Mouse (Mus musculus) thymus, adult 2 months (tissue): ENCODE data around the gene Metap1d. TPM values are rescaled to one million over a fixed set of nuclear protein-coding genes. Genes with fewer than 3 reads are reported as not detected.

ENCODE experiments used
- DNase-seq: peaks from one replicate; pipeline ENCODE4 v3.0.0; 2021
- H3K27ac ChIP-seq: fragments of 200-500 bp; 2 replicates; pipeline ENCODE4 v1.5.1; 2012; ENCODE audit warnings: low read length, control low read depth; ENCODE audit not compliant: control insufficient read depth, insufficient read depth
- H3K27me3 ChIP-seq: fragments of 200-500 bp; 2 replicates; pipeline ENCODE4 v1.6.1; 2012; ENCODE audit warnings: mild to moderate bottlenecking, low read length, moderate library complexity, mixed read lengths; ENCODE audit not compliant: control insufficient read depth, insufficient read depth
- H3K36me3 ChIP-seq: fragments of 200-500 bp; 2 replicates; pipeline ENCODE4 v1.6.1; 2012; ENCODE audit warnings: mild to moderate bottlenecking, low read length, moderate library complexity; ENCODE audit not compliant: control insufficient read depth, insufficient read depth
- H3K4me1 ChIP-seq: fragments of 200-500 bp; replicated peaks from 2 replicates; pipeline ENCODE4 v1.6.1; 2012; ENCODE audit warnings: low read length; ENCODE audit not compliant: control insufficient read depth, insufficient read depth
- H3K4me3 ChIP-seq: fragments of 200-500 bp; 2 replicates; pipeline ENCODE4 v1.5.1; 2012; ENCODE audit warnings: mild to moderate bottlenecking, low read length, control low read depth, moderate library complexity; ENCODE audit not compliant: control insufficient read depth, insufficient read depth
- CTCF ChIP-seq: fragments of 200-500 bp; IDR thresholded peaks from 2 replicates; pipeline ENCODE4 v1.5.1; 2012; ENCODE audit warnings: mild to moderate bottlenecking, control low read depth, low read length, moderate library complexity, borderline replicate concordance; ENCODE audit not compliant: control insufficient read depth, poor library complexity, insufficient read depth; ENCODE audit errors: extremely low read depth
- POLR2A ChIP-seq: fragments of 200-500 bp; IDR thresholded peaks from 2 replicates; pipeline ENCODE4 v1.6.1; 2012; ENCODE audit warnings: mild to moderate bottlenecking, low read length, control low read depth, moderate library complexity; ENCODE audit not compliant: control insufficient read depth, poor library complexity, insufficient read depth; ENCODE audit errors: extremely low read depth
- WGBS: fragments of 180-500 bp; shearing (Covaris S2); methylation state at CpG from one replicate; pipeline ENCODE4 v1.1.7; 2018; 5-methylcytosine and 5-hydroxymethylcytosine counted together
- polyA plus RNA-seq: library from polyadenylated mRNA; depleted of rRNA; stranded (reverse); fragments of >200 nt; gene quantifications from 2 replicates; pipeline ENCODE4 v1.2.3, GENCODE M21; 2012

Gene Metap1d
- polyA plus RNA-seq, 1 experiment, result 25.5 TPM

DNA sequence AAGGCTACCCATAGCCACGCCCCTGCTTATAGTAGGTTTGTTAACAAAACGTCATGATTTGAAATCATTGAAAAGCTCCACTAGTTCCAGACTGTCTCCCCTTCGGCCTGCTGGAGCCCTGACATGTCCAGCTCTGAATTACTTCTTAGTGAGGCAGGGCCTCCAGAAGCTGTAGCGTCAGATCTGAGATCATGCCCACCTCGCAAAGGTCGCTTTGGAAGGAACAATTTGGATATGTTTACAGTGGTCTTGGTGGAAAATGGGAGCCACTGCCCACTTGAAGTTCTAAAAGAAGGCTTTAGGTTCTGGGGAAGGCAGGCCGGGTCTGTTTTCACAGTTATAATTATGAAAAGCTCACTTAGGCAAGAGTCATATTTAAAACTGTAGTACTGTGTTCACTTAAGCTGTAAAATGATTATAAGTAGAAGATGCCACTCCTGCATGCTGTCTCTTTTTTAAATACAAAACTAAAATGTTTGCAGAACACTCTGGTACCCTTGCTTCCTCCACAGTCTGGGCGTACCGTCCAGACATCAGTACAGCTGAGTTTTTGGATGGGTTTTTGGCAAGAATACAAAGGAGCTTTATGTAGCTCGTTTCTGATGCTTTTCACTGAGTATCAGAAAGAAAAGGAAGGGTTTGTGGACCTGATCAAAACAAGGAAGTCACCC, 30.1 kb downstream of the Metap1d start:
- H3K4me1 ChIP-seq, result no peaks in the 10 kb centered on the region
- 88% methylated on average over 10 of the region's 10 CpGs for WGBS

DNA sequence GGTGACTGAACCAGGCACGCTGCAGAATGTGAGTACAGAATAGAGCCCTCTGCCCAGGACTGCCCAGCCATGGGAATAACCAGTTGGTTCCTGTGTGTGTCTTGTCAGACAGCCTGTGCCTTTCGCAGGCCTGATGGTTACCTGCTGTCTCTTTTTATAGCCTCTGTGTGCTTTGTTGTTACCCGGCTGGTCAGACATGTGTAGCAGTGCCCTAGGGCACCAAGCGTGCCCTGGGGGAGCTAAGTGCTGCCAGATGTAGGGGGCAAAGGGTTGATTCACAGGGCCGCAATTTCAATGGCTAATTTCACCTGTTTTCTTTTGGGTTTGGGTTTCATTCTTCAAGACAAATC, 30.6 kb downstream of the Metap1d start:
- H3K4me3 ChIP-seq, result no peak overlapping the region
- no peaks in the 10 kb centered on the region for H3K4me1 ChIP-seq
- H3K27ac ChIP-seq, result no peak overlapping the region
- DNase-seq, result no peak
- 87% methylated on average over 5 of the region's 5 CpGs for WGBS
- no peaks in the 10 kb centered on the region for H3K36me3 ChIP-seq
- no peaks in the 10 kb centered on the region for H3K27me3 ChIP-seq
- TF ChIP-seq POLR2A, result no peak
- TF ChIP-seq CTCF, result no peak

More for the DNA sequence above, 30.1 kb downstream of the Metap1d start:
- no peak overlapping the region for H3K27ac ChIP-seq
- no peaks in the 10 kb centered on the region for H3K36me3 ChIP-seq
- no peak overlapping the region for H3K4me3 ChIP-seq
- no peak for TF ChIP-seq CTCF
- no peak for TF ChIP-seq POLR2A
- no peaks in the 10 kb centered on the region for H3K27me3 ChIP-seq
- no peak for DNase-seq

DNA sequence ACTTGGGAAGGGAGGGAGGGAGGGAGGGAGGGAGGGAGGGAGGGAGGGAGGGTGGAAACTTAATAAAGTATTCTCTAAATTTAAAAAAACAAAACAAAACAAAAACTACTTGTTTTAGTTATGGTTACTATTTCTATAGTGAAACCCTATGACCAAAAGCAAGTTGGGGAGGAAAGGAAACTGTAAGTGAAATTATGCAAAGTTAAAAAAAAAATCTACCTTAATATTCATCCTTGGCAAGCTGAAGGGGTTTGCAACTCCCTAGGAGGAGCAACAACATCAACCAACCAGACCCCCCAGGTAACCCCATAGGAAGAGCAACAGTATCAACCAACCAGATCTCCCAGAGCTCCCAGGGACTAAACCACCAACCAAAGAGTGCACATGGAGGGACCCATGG, 38.2 kb downstream of the Metap1d start:
- H3K27ac ChIP-seq, result no peak overlapping the region
- no peaks in the 10 kb centered on the region for H3K27me3 ChIP-seq
- no peak for DNase-seq
- H3K36me3 ChIP-seq, result no peaks in the 10 kb centered on the region
- no peaks in the 10 kb centered on the region for H3K4me1 ChIP-seq
- no peak overlapping the region for H3K4me3 ChIP-seq
- TF ChIP-seq CTCF (no peak), POLR2A (no peak)

DNA sequence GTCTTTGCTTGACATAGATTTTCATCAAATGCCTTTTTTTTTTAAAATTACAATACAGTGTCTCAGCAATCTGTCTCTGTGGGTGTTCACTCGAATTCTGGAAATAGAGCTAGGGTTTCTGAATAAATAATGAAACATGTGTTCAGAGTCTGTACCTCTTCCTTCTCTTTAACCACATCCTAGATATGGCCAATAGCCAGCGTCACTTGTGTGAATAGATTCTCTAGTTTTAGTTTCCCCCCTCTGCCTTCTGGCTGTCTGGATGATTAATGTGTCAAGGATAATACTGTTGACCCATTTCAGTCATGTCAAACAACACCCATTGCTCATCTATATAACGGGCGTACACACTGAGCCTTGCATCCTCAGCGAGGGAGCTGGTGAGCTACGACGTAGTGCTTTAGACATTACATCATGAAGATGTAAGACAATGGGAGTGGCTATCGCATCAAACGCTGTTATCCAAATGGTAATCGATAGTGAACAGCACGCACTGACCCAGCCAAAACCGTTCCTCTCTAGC, 40.1 kb downstream of the Metap1d start:
- Histone ChIP-seq H3K4me1 (no peaks in the 10 kb centered on the region), H3K36me3 (no peaks in the 10 kb centered on the region), H3K27me3 (no peaks in the 10 kb centered on the region), H3K4me3 (no peak overlapping the region), H3K27ac (no peak overlapping the region)
- TF ChIP-seq CTCF (no peak), POLR2A (no peak)
- DNase-seq, result no peak
- WGBS, result 84% methylated on average over 12 of the region's 12 CpGs

DNA sequence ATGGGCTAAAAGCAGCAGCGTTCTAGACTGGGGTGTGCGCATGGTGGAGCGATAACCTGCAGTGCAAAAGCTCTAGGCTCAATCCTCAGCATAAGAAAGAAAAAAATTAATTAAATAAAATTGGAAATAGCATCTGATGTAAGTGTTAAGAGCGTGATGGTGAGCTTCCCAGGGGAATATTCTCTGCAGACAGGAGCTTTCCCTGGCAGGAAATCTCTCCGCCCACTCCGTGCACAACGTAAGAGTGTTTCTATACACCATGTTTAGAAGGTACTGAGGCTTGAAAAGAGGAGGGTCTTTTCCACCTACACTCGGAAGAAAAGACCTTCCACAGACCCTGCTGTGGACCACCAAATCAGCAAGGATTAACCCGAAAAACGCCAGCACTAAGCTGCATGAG, 41.4 kb downstream of the Metap1d start:
- TF ChIP-seq CTCF, result no peak
- TF ChIP-seq POLR2A, result no peak
- Histone ChIP-seq H3K36me3 (no peaks in the 10 kb centered on the region), H3K27ac (no peak overlapping the region), H3K4me3 (no peak overlapping the region), H3K27me3 (no peaks in the 10 kb centered on the region), H3K4me1 (no peaks in the 10 kb centered on the region)
- DNase-seq, result no peak
- 96% methylated on average over 10 of the region's 10 CpGs for WGBS

DNA sequence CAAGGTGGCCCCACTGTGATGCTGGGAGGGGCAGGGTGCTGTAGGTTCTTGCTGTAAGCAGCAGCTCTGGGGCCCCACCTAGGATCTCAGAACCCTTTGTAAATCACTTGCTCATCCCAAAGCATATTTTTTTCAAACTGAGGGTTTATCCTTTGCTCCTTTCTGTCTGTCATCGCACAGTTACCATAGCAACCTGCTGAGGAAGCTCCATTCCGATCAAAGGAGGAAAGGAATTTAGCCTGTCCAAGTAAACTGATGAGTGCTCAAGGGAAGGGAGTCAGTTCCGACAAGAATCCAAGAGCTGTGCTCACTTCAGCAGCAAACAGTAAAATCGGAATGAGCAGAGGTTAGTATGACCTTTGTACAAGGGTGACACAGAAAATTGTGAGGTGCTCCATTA, 41.9 kb downstream of the Metap1d start:
- Histone ChIP-seq H3K27ac (no peak overlapping the region), H3K36me3 (no peaks in the 10 kb centered on the region), H3K4me1 (no peaks in the 10 kb centered on the region), H3K4me3 (no peak overlapping the region), H3K27me3 (no peaks in the 10 kb centered on the region)
- TF ChIP-seq POLR2A, result no peak
- TF ChIP-seq CTCF, result no peak
- no peak for DNase-seq
- WGBS, result 93% methylated on average over 4 of the region's 4 CpGs

DNA sequence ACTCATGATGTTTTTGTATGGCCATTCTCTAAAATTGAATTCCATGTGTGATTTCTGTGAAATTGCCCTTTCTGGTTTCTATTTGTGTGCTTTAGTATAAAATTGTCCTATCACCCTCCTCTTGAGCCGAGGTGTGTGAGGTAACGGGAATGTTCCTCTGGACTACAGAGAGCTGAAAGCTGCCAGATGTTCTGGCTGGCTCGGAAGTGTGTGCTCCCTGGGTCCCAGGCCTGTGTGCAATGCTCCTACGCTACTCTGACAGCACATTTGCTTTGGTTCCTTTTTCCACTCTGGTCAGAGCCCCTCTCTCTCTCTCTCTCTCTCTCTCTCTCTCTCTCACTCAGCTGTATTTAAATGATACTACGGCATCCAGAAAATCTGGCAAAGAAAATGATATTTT, 44.1 kb downstream of the Metap1d start:
- Histone ChIP-seq H3K27me3 (no peaks in the 10 kb centered on the region), H3K27ac (no peak overlapping the region), H3K4me3 (no peak overlapping the region), H3K36me3 (no peaks in the 10 kb centered on the region), H3K4me1 (no peaks in the 10 kb centered on the region)
- no peak for TF ChIP-seq POLR2A
- no peak for TF ChIP-seq CTCF
- 93% methylated on average over 5 of the region's 5 CpGs for WGBS
- DNase-seq, result no peak
